Mouse (Mus musculus): ENCODE data around the gene Pigo. TPM values are rescaled to one million over a fixed set of nuclear protein-coding genes. Genes with fewer than 3 reads are reported as not detected.

Pigo gene
- polyA plus RNA-seq, 1 experiment: 35.8 TPM

- Histone ChIP-seq H3K27ac (ENCODE audit: insufficient read depth, low read length) (no peak overlapping the region), H3K27me3 (ENCODE audit: control insufficient read depth, insufficient read depth, low read length) (no peaks in the 10 kb centered on the region), H3K4me3 (replicated peaks; ENCODE audit: insufficient read depth, low read depth, low read length) (no peak overlapping the region), H3K4me1 (ENCODE audit: control insufficient read depth, insufficient read depth, low read length) (no peaks in the 10 kb centered on the region)
- DNase-seq: no peak
- WGBS: 90% methylated on average over 5 of the region's 5 CpGs
- TF ChIP-seq POLR2A (IDR thresholded peaks at IDR 0.05; ENCODE audit: borderline replicate concordance, insufficient read depth, low read length) (no peak), CTCF (IDR thresholded peaks at IDR 0.05; ENCODE audit: borderline replicate concordance, insufficient read depth, low read depth, low read length) (no peak)
These were observed 32.0 kb upstream of the Pigo start for GRCm38 (mm10) chr4:43057654-43058053.

GRCm38 (mm10) chr4:43052627-43053026 lies 27.0 kb upstream of the Pigo start:
- no peaks in the 10 kb centered on the region for H3K27me3 ChIP-seq (ENCODE audit: control insufficient read depth, insufficient read depth, low read length)
- peak; percentile 64 to 76 for DNase-seq
- no peaks in the 10 kb centered on the region for H3K4me1 ChIP-seq (ENCODE audit: control insufficient read depth, insufficient read depth, low read length)
- H3K27ac ChIP-seq (ENCODE audit: insufficient read depth, low read length): no peak overlapping the region
- TF ChIP-seq CTCF (IDR thresholded peaks at IDR 0.05; ENCODE audit: borderline replicate concordance, insufficient read depth, low read depth, low read length) (peak; percentile 53; the same call in 1 of the 2 replicates), POLR2A (IDR thresholded peaks at IDR 0.05; ENCODE audit: borderline replicate concordance, insufficient read depth, low read length) (no peak)
- H3K4me3 ChIP-seq (replicated peaks; ENCODE audit: insufficient read depth, low read depth, low read length): no peak overlapping the region
- WGBS: 6% methylated on average over 4 of the region's 4 CpGs

DNA sequence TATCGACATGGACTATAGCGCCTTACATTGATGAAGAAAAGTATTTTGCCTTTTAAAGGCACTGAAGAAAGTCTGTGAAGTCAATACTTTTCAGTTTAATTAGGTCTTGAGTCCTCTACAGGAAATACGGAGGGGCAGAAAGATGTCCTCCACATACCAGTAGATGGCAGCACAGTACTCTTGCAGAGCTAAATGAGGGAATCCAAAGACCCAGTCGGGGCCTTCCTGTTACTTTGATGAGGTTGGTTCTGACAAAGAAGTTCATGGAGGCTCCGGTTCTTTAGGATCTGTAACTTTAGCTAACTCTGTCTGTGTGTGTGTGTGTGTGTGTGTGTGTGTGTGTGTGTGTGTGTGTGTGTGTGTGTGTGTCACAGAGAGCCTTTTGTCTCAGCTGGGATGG lies 21.6 kb upstream of the Pigo start:
- Histone ChIP-seq H3K27ac (ENCODE audit: insufficient read depth, low read length) (no peak overlapping the region), H3K27me3 (ENCODE audit: control insufficient read depth, insufficient read depth, low read length) (no peaks in the 10 kb centered on the region), H3K4me3 (replicated peaks; ENCODE audit: insufficient read depth, low read depth, low read length) (no peak overlapping the region), H3K4me1 (ENCODE audit: control insufficient read depth, insufficient read depth, low read length) (peaks cover 2% of the 10 kb centered on the region; the same call in 1 of the 2 replicates)
- WGBS: 7% methylated on average over 5 of the region's 5 CpGs
- TF ChIP-seq POLR2A (IDR thresholded peaks at IDR 0.05; ENCODE audit: borderline replicate concordance, insufficient read depth, low read length) (no peak), CTCF (IDR thresholded peaks at IDR 0.05; ENCODE audit: borderline replicate concordance, insufficient read depth, low read depth, low read length) (peak; percentile 67; the same call in 1 of the 2 replicates)
- DNase-seq: peak; percentile 70 to 80

GRCm38 (mm10) chr4:43046607-43047006 lies 21.0 kb upstream of the Pigo start:
- H3K4me3 ChIP-seq (replicated peaks; ENCODE audit: insufficient read depth, low read depth, low read length): no peak overlapping the region

GRCm38 (mm10) chr4:43045659-43046302 lies 20.2 kb upstream of the Pigo start, which contains the start of gene Fam214b:
Gene Fam214b (minus strand): TSS chr4:43046220.
- no peak within 1 kb of the TSS for H3K27ac ChIP-seq (ENCODE audit: insufficient read depth, low read length)
- no peak for TF ChIP-seq POLR2A (IDR thresholded peaks at IDR 0.05; ENCODE audit: borderline replicate concordance, insufficient read depth, low read length)
- no peak for TF ChIP-seq CTCF (IDR thresholded peaks at IDR 0.05; ENCODE audit: borderline replicate concordance, insufficient read depth, low read depth, low read length)
- WGBS: under 1% methylated on average over 33 of the region's 33 CpGs
- peak within 1 kb of the TSS; percentile 62 for H3K4me3 ChIP-seq (replicated peaks; ENCODE audit: insufficient read depth, low read depth, low read length)
- peaks cover 2% of the 10 kb centered on the region; the same call in 1 of the 2 replicates for H3K4me1 ChIP-seq (ENCODE audit: control insufficient read depth, insufficient read depth, low read length)
- no peaks in the 10 kb centered on the region for H3K27me3 ChIP-seq (ENCODE audit: control insufficient read depth, insufficient read depth, low read length)
- DNase-seq: peak; percentile 92 to 93

More at GRCm38 (mm10) chr4:43046607-43047006, 21.0 kb upstream of the Pigo start:
- DNase-seq: no peak
- peaks cover 2% of the 10 kb centered on the region; the same call in 1 of the 2 replicates for H3K4me1 ChIP-seq (ENCODE audit: control insufficient read depth, insufficient read depth, low read length)
- no peak for TF ChIP-seq CTCF (IDR thresholded peaks at IDR 0.05; ENCODE audit: borderline replicate concordance, insufficient read depth, low read depth, low read length)
- TF ChIP-seq POLR2A (IDR thresholded peaks at IDR 0.05; ENCODE audit: borderline replicate concordance, insufficient read depth, low read length): no peak
- 47% methylated on average over 5 of the region's 5 CpGs for WGBS
- no peak overlapping the region for H3K27ac ChIP-seq (ENCODE audit: insufficient read depth, low read length)
- no peaks in the 10 kb centered on the region for H3K27me3 ChIP-seq (ENCODE audit: control insufficient read depth, insufficient read depth, low read length)

DNA sequence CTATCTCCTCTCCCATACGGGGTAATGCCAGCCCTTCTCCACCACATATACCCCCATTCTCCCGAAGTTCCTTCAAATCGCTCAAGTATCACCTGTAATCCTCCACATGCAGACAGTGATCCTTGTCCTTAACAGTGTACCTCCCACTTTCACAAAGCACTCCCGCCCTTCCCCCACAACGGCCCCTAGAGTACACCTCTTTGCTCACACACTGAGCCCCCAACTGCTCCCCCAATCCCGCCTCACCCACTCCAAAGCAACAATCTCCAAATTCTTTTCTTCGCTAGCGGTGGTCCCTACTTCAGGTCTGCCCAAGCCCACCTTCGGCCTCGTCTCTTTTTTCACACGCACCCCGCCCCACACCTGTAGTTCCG lies 19.7 kb upstream of the Pigo start:
- Histone ChIP-seq H3K27me3 (ENCODE audit: control insufficient read depth, insufficient read depth, low read length) (no peaks in the 10 kb centered on the region), H3K27ac (ENCODE audit: insufficient read depth, low read length) (no peak overlapping the region), H3K4me1 (ENCODE audit: control insufficient read depth, insufficient read depth, low read length) (peaks cover 2% of the 10 kb centered on the region; the same call in 1 of the 2 replicates), H3K4me3 (replicated peaks; ENCODE audit: insufficient read depth, low read depth, low read length) (peak overlapping the region; percentile 62)
- no peak for TF ChIP-seq CTCF (IDR thresholded peaks at IDR 0.05; ENCODE audit: borderline replicate concordance, insufficient read depth, low read depth, low read length)
- TF ChIP-seq POLR2A (IDR thresholded peaks at IDR 0.05; ENCODE audit: borderline replicate concordance, insufficient read depth, low read length): no peak
- WGBS: 1% methylated on average over 13 of the region's 13 CpGs
- DNase-seq: peak in 1 of 2 experiments; percentile 51

DNA sequence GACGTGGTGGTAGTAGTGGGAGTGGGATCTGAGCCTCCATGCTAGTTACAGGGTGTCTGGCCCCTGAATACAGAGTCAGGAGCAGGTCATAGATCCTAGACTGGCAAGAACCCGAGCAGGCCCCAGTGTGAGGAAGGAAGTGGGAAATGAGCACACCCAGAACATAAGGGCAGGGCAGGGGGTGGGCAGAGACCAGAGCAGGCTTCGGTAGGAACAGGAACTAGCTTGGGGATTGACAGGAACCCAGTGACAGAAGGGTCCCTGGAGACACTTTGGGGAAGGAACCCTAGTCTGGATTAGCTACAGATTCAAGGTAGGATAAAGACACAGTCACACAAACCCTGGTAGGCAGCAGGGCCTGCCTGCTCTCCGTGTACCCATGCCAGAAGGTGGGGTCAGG lies 19.1 kb upstream of the Pigo start:
- Histone ChIP-seq H3K4me1 (ENCODE audit: control insufficient read depth, insufficient read depth, low read length) (peaks cover 2% of the 10 kb centered on the region; the same call in 1 of the 2 replicates), H3K4me3 (replicated peaks; ENCODE audit: insufficient read depth, low read depth, low read length) (peak overlapping the region; percentile 5), H3K27ac (ENCODE audit: insufficient read depth, low read length) (no peak overlapping the region; the same call in 1 of the 2 replicates), H3K27me3 (ENCODE audit: control insufficient read depth, insufficient read depth, low read length) (no peaks in the 10 kb centered on the region)
- DNase-seq: peak in 1 of 2 experiments; percentile 20
- TF ChIP-seq POLR2A (IDR thresholded peaks at IDR 0.05; ENCODE audit: borderline replicate concordance, insufficient read depth, low read length) (no peak), CTCF (IDR thresholded peaks at IDR 0.05; ENCODE audit: borderline replicate concordance, insufficient read depth, low read depth, low read length) (no peak)
- WGBS: 10% methylated on average over 4 of the region's 4 CpGs

All from cerebellum, adult 2 months (tissue).